Mouse (Mus musculus) myocyte (in vitro differentiated cells): ENCODE results near the gene Prdx1.

Experiments used
- CEBPB ChIP-seq: IDR thresholded peaks from 2 replicates; pipeline ENCODE4 v1.6.1; 2011; ENCODE audit warnings: mild to moderate bottlenecking, moderate library complexity; ENCODE audit not compliant: poor library complexity, insufficient read depth, severe bottlenecking
- E2F4 ChIP-seq: IDR thresholded peaks from one replicate; pipeline ENCODE4 v1.6.1; 2011; ENCODE audit warnings: mild to moderate bottlenecking, control low read depth, moderate library complexity; ENCODE audit not compliant: insufficient read depth
- MAX ChIP-seq: IDR thresholded peaks from one replicate; pipeline ENCODE4 v1.6.1; 2011; ENCODE audit warnings: low read depth, mild to moderate bottlenecking, control low read depth
- MYOD1 ChIP-seq, 3 experiments: IDR thresholded peaks; one replicate each; pipeline ENCODE4 v1.6.1; 2011; ENCODE audit warnings: control low read depth in 2 of 3, low read depth in 2 of 3, mild to moderate bottlenecking in 2 of 3, moderate library complexity in 1 of 3; ENCODE audit not compliant: insufficient read length in 2 of 3, control insufficient read depth in 1 of 3
- MYOG ChIP-seq, 3 experiments: IDR thresholded peaks; one replicate each; pipeline ENCODE4 v1.6.1; 2011; ENCODE audit warnings: control low read depth in 2 of 3, low read depth in 2 of 3, mild to moderate bottlenecking in 2 of 3; ENCODE audit not compliant: insufficient read length in 2 of 3, control insufficient read depth in 1 of 3, insufficient read depth in 1 of 3
- POLR2A ChIP-seq: IDR thresholded peaks from one replicate; pipeline ENCODE4 v1.6.1; 2011; ENCODE audit warnings: low read depth, mild to moderate bottlenecking, control low read depth, moderate library complexity; ENCODE audit not compliant: insufficient read length
- POLR2AphosphoS2 ChIP-seq: IDR thresholded peaks from one replicate; pipeline ENCODE4 v1.6.1; 2011; ENCODE audit warnings: low read depth, control low read depth; ENCODE audit not compliant: insufficient read length
- REST ChIP-seq: IDR thresholded peaks from one replicate; pipeline ENCODE4 v1.6.1; 2011; ENCODE audit warnings: mild to moderate bottlenecking, control low read depth, moderate library complexity; ENCODE audit not compliant: insufficient read depth, insufficient read length
- SRF ChIP-seq: IDR thresholded peaks from one replicate; pipeline ENCODE4 v1.6.1; 2011; ENCODE audit warnings: low read depth; ENCODE audit not compliant: control insufficient read depth, insufficient read length
- TCF12 ChIP-seq: IDR thresholded peaks from one replicate; pipeline ENCODE4 v1.6.1; 2011; ENCODE audit warnings: mild to moderate bottlenecking, control low read depth; ENCODE audit not compliant: poor library complexity, insufficient read depth, severe bottlenecking
- TCF3 ChIP-seq: IDR thresholded peaks from one replicate; pipeline ENCODE4 v1.6.1; 2011; ENCODE audit warnings: low read depth, control low read depth; ENCODE audit not compliant: insufficient read length
- USF1 ChIP-seq: IDR thresholded peaks from one replicate; pipeline ENCODE4 v1.6.1; 2011; ENCODE audit warnings: low read depth, mild to moderate bottlenecking, control low read depth, moderate library complexity

- no peak for TF ChIP-seq POLR2A
- TF ChIP-seq MAX, result no peak
- TF ChIP-seq USF1, result no peak
- no peak for TF ChIP-seq POLR2AphosphoS2
- TF ChIP-seq TCF3, result no peak
- TF ChIP-seq TCF12, result no peak
- TF ChIP-seq E2F4, result no peak
- no peak for TF ChIP-seq MYOD1 (IDR thresholded peaks at IDR 0.05; ENCODE audit: control insufficient read depth in 1 of 3, insufficient read length in 2 of 3, low read depth in 2 of 3)
- TF ChIP-seq MYOG (IDR thresholded peaks at IDR 0.05; ENCODE audit: control insufficient read depth in 1 of 3, insufficient read depth in 1 of 3, insufficient read length in 2 of 3, low read depth in 2 of 3), result no peak
- TF ChIP-seq SRF, result no peak
- TF ChIP-seq CEBPB, result no peak
- no peak for TF ChIP-seq REST
These were observed 6.8 kb downstream of the Prdx1 start for GRCm38 (mm10) chr4:116692146-116692545.
